Mouse (Mus musculus): Measurements from ENCODE around the gene Col15a1.
A peak's percentile ranks its signal among the peaks of the same experiment; 100 is the strongest.

The Col15a1 gene

GRCm38 (mm10) chr4:47207969-47208420 is at the start of gene Col15a1:
Gene Col15a1, plus strand, starts transcription at chr4:47208161.
- peak; percentile 13 for DNase-seq (ENCODE audit: low read depth, low spot score)

GRCm38 (mm10) chr4:47161103-47161755 is 46.7 kb upstream of the Col15a1 start:
- DNase-seq (ENCODE audit: low read depth, low spot score) = peak; percentile 67

- no peak for DNase-seq (ENCODE audit: low read depth, low spot score)
These were observed 46.0 kb upstream of the Col15a1 start for GRCm38 (mm10) chr4:47161756-47162587.

GRCm38 (mm10) chr4:47172314-47172713 is 35.6 kb upstream of the Col15a1 start:
- no peak for DNase-seq (ENCODE audit: low read depth, low spot score)

GRCm38 (mm10) chr4:47177101-47177500 is 30.9 kb upstream of the Col15a1 start:
- DNase-seq (ENCODE audit: low read depth, low spot score) = no peak

GRCm38 (mm10) chr4:47178261-47178961 is 29.6 kb upstream of the Col15a1 start:
- DNase-seq (ENCODE audit: low read depth, low spot score) = peak; percentile 13

- DNase-seq (ENCODE audit: low read depth, low spot score) = no peak
These were observed 28.4 kb upstream of the Col15a1 start for GRCm38 (mm10) chr4:47179535-47179934.

- no peak for DNase-seq (ENCODE audit: low read depth, low spot score)
These were observed 23.8 kb upstream of the Col15a1 start for GRCm38 (mm10) chr4:47184058-47184661.

- no peak for DNase-seq (ENCODE audit: low read depth, low spot score)
These were observed 21.4 kb upstream of the Col15a1 start for GRCm38 (mm10) chr4:47186514-47186913.

- no peak for DNase-seq (ENCODE audit: low read depth, low spot score)
These were observed 11.8 kb upstream of the Col15a1 start for GRCm38 (mm10) chr4:47196173-47196572.

GRCm38 (mm10) chr4:47203643-47204042 is 4.3 kb upstream of the Col15a1 start:
- DNase-seq (ENCODE audit: low read depth, low spot score) = no peak

GRCm38 (mm10) chr4:47205846-47206245 is 2.1 kb upstream of the Col15a1 start:
- no peak for DNase-seq (ENCODE audit: low read depth, low spot score)

GRCm38 (mm10) chr4:47208421-47208991 is 545 bp downstream of the Col15a1 start:
- DNase-seq (ENCODE audit: low read depth, low spot score) = peak; percentile 19

GRCm38 (mm10) chr4:47209466-47209865 is 1.5 kb downstream of the Col15a1 start:
- DNase-seq (ENCODE audit: low read depth, low spot score) = no peak

- DNase-seq (ENCODE audit: low read depth, low spot score) = no peak
These were observed 10.9 kb downstream of the Col15a1 start for GRCm38 (mm10) chr4:47218828-47219227.

- DNase-seq (ENCODE audit: low read depth, low spot score) = no peak
These were observed 11.4 kb downstream of the Col15a1 start for GRCm38 (mm10) chr4:47219393-47219792.

GRCm38 (mm10) chr4:47220544-47220943 is 12.6 kb downstream of the Col15a1 start:
- DNase-seq (ENCODE audit: low read depth, low spot score) = no peak

- no peak for DNase-seq (ENCODE audit: low read depth, low spot score)
These were observed 14.2 kb downstream of the Col15a1 start for GRCm38 (mm10) chr4:47222146-47222545.

GRCm38 (mm10) chr4:47225920-47226319 is 18.0 kb downstream of the Col15a1 start:
- DNase-seq (ENCODE audit: low read depth, low spot score) = no peak

- DNase-seq (ENCODE audit: low read depth, low spot score) = no peak
These were observed 19.1 kb downstream of the Col15a1 start for GRCm38 (mm10) chr4:47227101-47227500.

GRCm38 (mm10) chr4:47227756-47228155 is 19.8 kb downstream of the Col15a1 start:
- no peak for DNase-seq (ENCODE audit: low read depth, low spot score)

All from mesoderm, embryonic 11.5 days (tissue).